Mouse (Mus musculus): ENCODE measurements around the gene Gm5134. TPM values are rescaled to one million over a fixed set of nuclear protein-coding genes. Genes with fewer than 3 reads are reported as not detected.
A peak's percentile ranks its signal among the peaks of the same experiment; 100 is the strongest.
"Not testable (repeated sequence)": the region's sequence is repeated elsewhere in the genome, so short reads cannot be mapped to it uniquely, and the experiment has no call there.

Gm5134 gene
- polyA plus RNA-seq, 3 experiments from 2014 or later = 0.30 to 1.7 (median 0.58) TPM

- ATAC-seq = not testable (repeated sequence)
Observed at GRCm38 (mm10) chr10:75994531-75995210, 40.4 kb downstream of the Gm5134 start.

GRCm38 (mm10) chr10:75995463-75995862 is 41.1 kb downstream of the Gm5134 start:
- ATAC-seq = no peak

- ATAC-seq = no peak
Observed at GRCm38 (mm10) chr10:75996315-75996714, 42.0 kb downstream of the Gm5134 start.

GRCm38 (mm10) chr10:76001160-76001559 is 46.8 kb downstream of the Gm5134 start:
- no peak for ATAC-seq

GRCm38 (mm10) chr10:76002101-76002521 is 47.8 kb downstream of the Gm5134 start:
- ATAC-seq = no peak

- ATAC-seq = no peak
Observed at GRCm38 (mm10) chr10:76002615-76003014, 48.3 kb downstream of the Gm5134 start.

GRCm38 (mm10) chr10:76003221-76003620 is 48.9 kb downstream of the Gm5134 start:
- no peak for ATAC-seq

GRCm38 (mm10) chr10:76006385-76006784 is 52.1 kb downstream of the Gm5134 start:
- peak; percentile 98 for ATAC-seq

- ATAC-seq = no peak
Observed at GRCm38 (mm10) chr10:76009812-76010211, 55.5 kb downstream of the Gm5134 start.

GRCm38 (mm10) chr10:76012922-76013321 is 58.6 kb downstream of the Gm5134 start:
- ATAC-seq = no peak

- ATAC-seq = no peak
Observed at GRCm38 (mm10) chr10:76016886-76017285, 62.6 kb downstream of the Gm5134 start.

GRCm38 (mm10) chr10:76021728-76022127 is 67.4 kb downstream of the Gm5134 start:
- no peak for ATAC-seq

- ATAC-seq = no peak
Observed at GRCm38 (mm10) chr10:76023921-76024320, 69.6 kb downstream of the Gm5134 start.

GRCm38 (mm10) chr10:76025470-76026190 is 71.3 kb downstream of the Gm5134 start:
- ATAC-seq = no peak

GRCm38 (mm10) chr10:76027127-76028015 is 73.1 kb downstream of the Gm5134 start:
- ATAC-seq = no peak

- ATAC-seq = no peak
Observed at GRCm38 (mm10) chr10:76028016-76028366, 73.7 kb downstream of the Gm5134 start.

- ATAC-seq = no peak
Observed at GRCm38 (mm10) chr10:76028396-76028795, 74.1 kb downstream of the Gm5134 start.

- no peak for ATAC-seq
Observed at GRCm38 (mm10) chr10:76029276-76029675, 75.0 kb downstream of the Gm5134 start.

- no peak for ATAC-seq
Observed at GRCm38 (mm10) chr10:76030496-76030895, 76.2 kb downstream of the Gm5134 start.

- ATAC-seq = no peak
Observed at GRCm38 (mm10) chr10:76031511-76032401, 77.4 kb downstream of the Gm5134 start.

GRCm38 (mm10) chr10:76032402-76033118 is 78.2 kb downstream of the Gm5134 start, which contains the start of gene Zfp280b:
Gene Zfp280b, plus strand, starts transcription at chr10:76032650.
- peak; percentile 90 for ATAC-seq

Measured in inflammation-experienced regulatory T-cells, adult 6 months (primary cell).